Mouse (Mus musculus) testis, adult 2 months (tissue): ENCODE measurements around the gene Pmpcb. TPM values are rescaled to one million over a fixed set of nuclear protein-coding genes. Genes with fewer than 3 reads are reported as not detected.
A peak's percentile ranks its signal among the peaks of the same experiment; 100 is the strongest.
"Not testable (repeated sequence)": the region's sequence is repeated elsewhere in the genome, so short reads cannot be mapped to it uniquely, and the experiment has no call there.

Experiments used
- H3K27ac ChIP-seq: fragments of 200-500 bp; 2 replicates; pipeline ENCODE4 v1.5.1; 2012; ENCODE audit warnings: low read depth, low read length; ENCODE audit not compliant: control insufficient read depth, insufficient read depth
- H3K27me3 ChIP-seq: fragments of 200-500 bp; 2 replicates; pipeline ENCODE4 v1.6.1; 2012; ENCODE audit warnings: mild to moderate bottlenecking, low read length, moderate library complexity; ENCODE audit not compliant: control insufficient read depth, insufficient read depth
- H3K36me3 ChIP-seq: fragments of 200-500 bp; 2 replicates; pipeline ENCODE4 v1.6.1; 2012; ENCODE audit warnings: mild to moderate bottlenecking, low read length; ENCODE audit not compliant: control insufficient read depth, insufficient read depth
- H3K4me1 ChIP-seq: fragments of 200-500 bp; 2 replicates; pipeline ENCODE4 v1.6.1; 2012; ENCODE audit warnings: low read length; ENCODE audit not compliant: control insufficient read depth, insufficient read depth
- H3K4me3 ChIP-seq: fragments of 200-500 bp; 2 replicates; pipeline ENCODE4 v1.5.1; 2012; ENCODE audit warnings: low read depth, mild to moderate bottlenecking, low read length, moderate library complexity, mixed read lengths; ENCODE audit not compliant: control insufficient read depth
- CTCF ChIP-seq: fragments of 200-500 bp; IDR thresholded peaks from 2 replicates; pipeline ENCODE4 v1.5.1; 2012; ENCODE audit warnings: low read depth, mild to moderate bottlenecking, inconsistent platforms, low read length, moderate library complexity; ENCODE audit not compliant: control insufficient read depth, insufficient read depth, insufficient replicate concordance
- POLR2A ChIP-seq: fragments of 200-500 bp; IDR thresholded peaks from 2 replicates; pipeline ENCODE4 v1.6.1; 2012; ENCODE audit warnings: low read depth, mild to moderate bottlenecking, inconsistent platforms, low read length, moderate library complexity; ENCODE audit not compliant: control insufficient read depth
- polyA plus RNA-seq: library from polyadenylated mRNA; depleted of rRNA; stranded (reverse); fragments of >200 nt; gene quantifications from 2 replicates; pipeline ENCODE4 v1.2.3, GENCODE M21; 2012; rRNA removed

The Pmpcb gene
- polyA plus RNA-seq, result 78.0 and 86.0 TPM in 2 replicates

GRCm38 (mm10) chr5:21736956-21737585 is at the start of gene Pmpcb:
Pmpcb (plus strand) TSS chr5:21737141.
- peak within 1 kb of the TSS; percentile 7 for H3K27ac ChIP-seq
- TF ChIP-seq POLR2A (peak; percentile 84), CTCF (peak; percentile 95)
- H3K4me3 ChIP-seq, result peak within 1 kb of the TSS; percentile 80
- no peaks in the 10 kb centered on the region for H3K27me3 ChIP-seq
- peaks cover 6% of the 10 kb centered on the region for H3K36me3 ChIP-seq
- peaks cover 14% of the 10 kb centered on the region for H3K4me1 ChIP-seq

- peaks cover 8% of the 10 kb centered on the region for H3K4me1 ChIP-seq
- H3K27me3 ChIP-seq, result no peaks in the 10 kb centered on the region
- no peak overlapping the region for H3K27ac ChIP-seq
- H3K36me3 ChIP-seq, result no peaks in the 10 kb centered on the region
- TF ChIP-seq POLR2A, result no peak
- TF ChIP-seq CTCF, result no peak
- H3K4me3 ChIP-seq, result no peak overlapping the region
Measured at GRCm38 (mm10) chr5:21692230-21692629, 44.7 kb upstream of the Pmpcb start.

- no peak overlapping the region for H3K27ac ChIP-seq
Measured at GRCm38 (mm10) chr5:21693372-21693870, 43.5 kb upstream of the Pmpcb start.

GRCm38 (mm10) chr5:21694854-21695490 is 42.0 kb upstream of the Pmpcb start:
- no peak overlapping the region for H3K27ac ChIP-seq
- TF ChIP-seq POLR2A (no peak), CTCF (no peak)

More at GRCm38 (mm10) chr5:21693372-21693870, 43.5 kb upstream of the Pmpcb start:
- no peaks in the 10 kb centered on the region for H3K36me3 ChIP-seq
- peaks cover 6% of the 10 kb centered on the region for H3K4me1 ChIP-seq
- H3K4me3 ChIP-seq, result no peak overlapping the region
- no peaks in the 10 kb centered on the region for H3K27me3 ChIP-seq
- no peak for TF ChIP-seq POLR2A

GRCm38 (mm10) chr5:21699555-21699954 is 37.4 kb upstream of the Pmpcb start:
- not testable (repeated sequence) for H3K27me3 ChIP-seq, H3K4me3 ChIP-seq

More at GRCm38 (mm10) chr5:21694854-21695490, 42.0 kb upstream of the Pmpcb start:
- H3K4me1 ChIP-seq, result no peaks in the 10 kb centered on the region
- H3K4me3 ChIP-seq, result no peak overlapping the region
- no peaks in the 10 kb centered on the region for H3K36me3 ChIP-seq
- no peaks in the 10 kb centered on the region for H3K27me3 ChIP-seq

GRCm38 (mm10) chr5:21700272-21700821 is 36.6 kb upstream of the Pmpcb start:
- Histone ChIP-seq H3K36me3 (no peaks in the 10 kb centered on the region), H3K27ac (no peak overlapping the region; the same call in 1 of the 2 replicates), H3K4me3 (peak overlapping the region; percentile 51; the same call in 1 of the 2 replicates), H3K4me1 (no peaks in the 10 kb centered on the region; the same call in 1 of the 2 replicates), H3K27me3 (no peaks in the 10 kb centered on the region)
- TF ChIP-seq POLR2A (no peak), CTCF (no peak)

More at GRCm38 (mm10) chr5:21699555-21699954, 37.4 kb upstream of the Pmpcb start:
- not testable (repeated sequence) for H3K36me3 ChIP-seq, H3K27ac ChIP-seq, H3K4me1 ChIP-seq

- TF ChIP-seq POLR2A, result no peak
- no peak for TF ChIP-seq CTCF
- no peaks in the 10 kb centered on the region for H3K27me3 ChIP-seq
Measured at GRCm38 (mm10) chr5:21700934-21701333, 36.0 kb upstream of the Pmpcb start.

More at GRCm38 (mm10) chr5:21700934-21701333, 36.0 kb upstream of the Pmpcb start:
- Histone ChIP-seq H3K4me1 (no peaks in the 10 kb centered on the region; the same call in 1 of the 2 replicates), H3K36me3 (no peaks in the 10 kb centered on the region), H3K4me3 (peak overlapping the region; percentile 97), H3K27ac (peak overlapping the region; percentile 85)
